Mouse (Mus musculus): ENCODE measurements around the gene Rims3. TPM values are rescaled to one million over a fixed set of nuclear protein-coding genes. Genes with fewer than 3 reads are reported as not detected.

The Rims3 gene
- polyA plus RNA-seq, 1 experiment from 2014 or later: 23.3 TPM

DNA sequence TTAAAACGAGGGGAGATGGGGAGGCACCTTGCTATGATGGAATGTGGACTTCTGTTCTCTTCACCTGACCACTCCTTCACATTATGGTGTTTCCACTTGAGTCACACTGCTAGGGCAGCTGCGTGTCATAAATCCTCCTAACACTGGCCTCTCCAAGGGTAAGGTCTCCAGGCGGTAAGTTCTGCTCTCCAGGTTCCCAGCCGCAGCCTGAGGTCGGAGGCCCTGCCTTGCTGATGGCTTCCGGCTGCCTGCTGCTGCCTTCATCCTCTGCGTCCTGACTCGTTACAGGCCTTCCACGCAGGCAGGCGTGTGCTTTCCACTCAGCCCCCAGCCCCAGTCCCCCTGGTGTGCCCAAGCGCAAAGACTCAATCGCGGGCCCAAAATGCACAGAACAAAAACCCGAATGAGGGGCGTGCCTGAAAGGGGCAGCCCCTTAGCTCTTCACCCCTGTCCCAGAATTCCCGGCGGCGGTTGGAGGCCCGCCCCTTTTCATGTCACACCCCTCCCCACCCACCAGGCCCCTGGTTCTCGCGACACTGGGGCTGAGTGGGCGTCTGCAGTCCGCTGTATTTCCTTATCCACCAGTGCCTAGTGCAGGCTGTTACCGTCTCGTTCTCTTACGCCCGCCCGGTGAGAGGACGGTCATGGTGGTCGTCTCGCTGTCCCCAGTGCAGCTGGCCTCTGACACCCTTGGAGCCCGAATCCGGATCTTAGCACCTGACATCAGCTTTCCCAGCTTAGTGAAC lies 70.1 kb downstream of the Rims3 start, which contains the start of gene Exo5:
Gene Exo5 (minus strand): TSS at position 464 of the 746 bp plus-strand sequence.
- H3K4me3 ChIP-seq (replicated peaks): peak within 1 kb of the TSS; percentile 61
- H3K27ac ChIP-seq (replicated peaks): peak within 1 kb of the TSS; percentile 88
- ATAC-seq (ENCODE audit: low FRiP score): peak; percentile 98
- no peaks in the 10 kb centered on the region for H3K27me3 ChIP-seq (replicated peaks)
- H3K9ac ChIP-seq (replicated peaks): peak within 1 kb of the TSS; percentile 67
- H3K4me2 ChIP-seq: peak within 1 kb of the TSS; percentile 76
- peaks cover 9% of the 10 kb centered on the region; the same call in 1 of the 2 replicates for H3K9me3 ChIP-seq (replicated peaks)
- peaks cover 27% of the 10 kb centered on the region for H3K36me3 ChIP-seq
- WGBS: under 1% methylated on average over 33 of the region's 33 CpGs
- peaks cover 15% of the 10 kb centered on the region for H3K4me1 ChIP-seq

DNA sequence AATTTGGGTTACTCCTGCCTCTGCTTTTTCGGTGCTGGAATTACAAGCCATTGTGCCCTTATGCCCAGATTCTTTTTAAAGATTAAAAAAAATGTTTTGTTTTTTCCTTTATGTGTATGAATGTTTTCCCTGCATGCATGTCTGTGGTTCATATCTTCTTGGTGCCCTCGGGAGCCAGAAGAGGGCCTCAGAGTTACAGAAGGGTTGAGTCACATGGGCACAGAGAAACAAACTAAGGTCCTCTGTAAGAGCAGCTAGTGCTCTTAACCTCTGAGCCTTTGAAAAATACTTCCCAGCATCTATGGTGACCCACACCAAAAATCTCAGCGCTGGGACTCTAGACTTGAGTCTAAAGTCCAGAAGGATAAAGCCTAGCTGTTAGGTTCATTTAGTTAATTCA lies 70.8 kb downstream of the Rims3 start:
- WGBS: 16% methylated on average over 3 of the region's 3 CpGs
- H3K27ac ChIP-seq (replicated peaks): peak overlapping the region; percentile 88
- peaks cover 23% of the 10 kb centered on the region for H3K36me3 ChIP-seq
- no peaks in the 10 kb centered on the region for H3K27me3 ChIP-seq (replicated peaks)
- H3K4me3 ChIP-seq (replicated peaks): peak overlapping the region; percentile 61
- peaks cover 9% of the 10 kb centered on the region; the same call in 1 of the 2 replicates for H3K9me3 ChIP-seq (replicated peaks)
- peak overlapping the region; percentile 67 for H3K9ac ChIP-seq (replicated peaks)
- H3K4me2 ChIP-seq: peak overlapping the region; percentile 76
- H3K4me1 ChIP-seq: peaks cover 15% of the 10 kb centered on the region
- ATAC-seq (ENCODE audit: low FRiP score): peak; percentile 53

DNA sequence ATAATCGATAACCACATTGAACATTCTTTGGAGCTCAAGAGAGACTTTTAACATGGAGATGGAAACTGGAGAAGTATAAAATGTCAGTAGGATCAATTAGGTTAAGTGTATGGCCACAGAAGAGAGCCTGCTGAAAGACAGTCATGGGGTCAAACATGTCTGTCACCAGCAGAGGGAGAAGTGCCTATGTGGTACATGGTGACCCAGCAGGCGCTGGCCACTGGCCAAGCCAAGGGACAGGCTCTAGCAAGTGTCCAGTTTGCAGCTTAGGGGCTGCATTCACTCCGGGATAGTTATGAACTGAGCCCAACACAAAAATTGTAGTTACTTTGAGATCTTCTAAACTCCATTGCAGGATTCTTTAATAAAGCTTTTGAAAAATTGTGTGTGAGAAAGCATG lies 74.1 kb downstream of the Rims3 start:
- H3K36me3 ChIP-seq: peaks cover 10% of the 10 kb centered on the region; the same call in 1 of the 2 replicates
- no peaks in the 10 kb centered on the region for H3K27me3 ChIP-seq (replicated peaks)
- WGBS: 85% methylated on average over 3 of the region's 3 CpGs
- ATAC-seq (ENCODE audit: low FRiP score): no peak
- peaks cover 10% of the 10 kb centered on the region for H3K4me1 ChIP-seq
- H3K4me3 ChIP-seq (replicated peaks): no peak overlapping the region
- H3K9ac ChIP-seq (replicated peaks): no peak overlapping the region
- no peak overlapping the region for H3K4me2 ChIP-seq
- H3K9me3 ChIP-seq (replicated peaks): no peaks in the 10 kb centered on the region; the same call in 1 of the 2 replicates
- H3K27ac ChIP-seq (replicated peaks): no peak overlapping the region

DNA sequence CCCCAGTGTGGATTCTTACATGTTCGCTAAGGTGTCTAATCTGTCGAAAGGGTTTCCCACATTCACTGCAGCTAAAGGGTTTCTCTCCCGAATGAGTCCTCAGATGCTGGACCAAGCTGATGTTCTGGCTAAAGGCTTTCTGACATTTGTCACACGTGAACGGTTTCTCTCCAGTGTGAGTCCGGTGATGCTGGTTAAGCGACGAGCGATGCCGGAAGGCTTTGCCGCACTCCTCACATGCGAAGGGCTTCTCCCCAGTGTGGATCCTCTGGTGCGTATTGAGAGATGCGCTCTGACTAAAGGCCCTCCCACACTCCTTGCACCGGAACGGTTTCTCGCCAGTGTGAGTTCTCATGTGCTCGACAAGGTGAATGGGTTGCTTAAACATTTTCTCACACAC lies 76.1 kb downstream of the Rims3 start:
- Histone ChIP-seq H3K4me3 (replicated peaks) (no peak overlapping the region), H3K27me3 (replicated peaks) (no peaks in the 10 kb centered on the region), H3K4me2 (no peak overlapping the region), H3K27ac (replicated peaks) (no peak overlapping the region), H3K4me1 (no peaks in the 10 kb centered on the region), H3K36me3 (peaks cover 10% of the 10 kb centered on the region; the same call in 1 of the 2 replicates), H3K9me3 (replicated peaks) (no peaks in the 10 kb centered on the region; the same call in 1 of the 2 replicates), H3K9ac (replicated peaks) (no peak overlapping the region)
- no peak for ATAC-seq (ENCODE audit: low FRiP score)
- WGBS: 94% methylated on average over 18 of the region's 18 CpGs

DNA sequence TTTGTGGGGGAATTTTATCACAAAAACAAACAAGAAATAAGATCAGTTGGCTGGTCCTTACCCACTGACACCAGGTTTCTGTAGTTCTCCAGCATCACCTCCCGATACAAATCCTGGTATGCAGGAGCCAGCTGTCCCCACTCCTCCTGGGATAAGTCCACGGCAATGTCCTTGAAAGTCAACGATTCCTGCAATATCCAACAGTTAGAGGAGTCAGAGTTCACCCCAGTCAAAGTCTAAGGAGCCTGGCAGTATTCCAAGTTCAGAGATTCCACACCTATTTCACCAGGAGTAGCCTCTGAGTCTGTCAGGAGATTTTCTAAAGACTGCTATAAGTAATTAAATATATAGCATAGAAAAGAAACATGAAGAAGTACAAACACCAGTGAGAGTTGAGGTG lies 80.4 kb downstream of the Rims3 start:
- ATAC-seq (ENCODE audit: low FRiP score): no peak
- Histone ChIP-seq H3K9me3 (replicated peaks) (no peaks in the 10 kb centered on the region; the same call in 1 of the 2 replicates), H3K27me3 (replicated peaks) (no peaks in the 10 kb centered on the region), H3K4me3 (replicated peaks) (no peak overlapping the region), H3K27ac (replicated peaks) (no peak overlapping the region), H3K4me1 (no peaks in the 10 kb centered on the region), H3K9ac (replicated peaks) (no peak overlapping the region), H3K4me2 (no peak overlapping the region), H3K36me3 (peaks cover 10% of the 10 kb centered on the region; the same call in 1 of the 2 replicates)
- 97% methylated on average over 3 of the region's 3 CpGs for WGBS

Small RNAs within 50 kb of the gene (microRNA-seq; reads per million reads assigned to microRNA genes)
- gene Gm23936: not detected

Other genes starting within 250 kb of the Rims3 start
- gene Cited4, start 188.2 kb upstream of the Rims3 start, polyA plus RNA-seq (2015; fragmentation: Nextera tagmentation; extraction: Ambion mirVana): 1.4 and 2.1 TPM in 2 replicates
- 5.8 and 6.7 TPM in 2 replicates for gene Kcnq4, start 106.2 kb upstream of the Rims3 start, polyA plus RNA-seq (2015; fragmentation: Nextera tagmentation; extraction: Ambion mirVana)
- gene Nfyc, start 23.2 kb upstream of the Rims3 start, polyA plus RNA-seq (2015; fragmentation: Nextera tagmentation; extraction: Ambion mirVana): 83.0 and 86.8 TPM in 2 replicates
- gene Exo5, start 70.2 kb downstream of the Rims3 start, polyA plus RNA-seq (2015; fragmentation: Nextera tagmentation; extraction: Ambion mirVana): 27.3 and 29.8 TPM in 2 replicates
- 6.5 and 6.8 TPM in 2 replicates for gene Zfp69, start 96.9 kb downstream of the Rims3 start, polyA plus RNA-seq (2015; fragmentation: Nextera tagmentation; extraction: Ambion mirVana)
- 41.4 and 43.4 TPM in 2 replicates for gene Smap2, start 162.4 kb downstream of the Rims3 start, polyA plus RNA-seq (2015; fragmentation: Nextera tagmentation; extraction: Ambion mirVana)
- gene Col9a2, start 184.6 kb downstream of the Rims3 start, polyA plus RNA-seq (2015; fragmentation: Nextera tagmentation; extraction: Ambion mirVana): 21.5 and 36.1 TPM in 2 replicates
- gene Zmpste24, start 243.4 kb downstream of the Rims3 start, polyA plus RNA-seq (2015; fragmentation: Nextera tagmentation; extraction: Ambion mirVana): 24.8 and 32.4 TPM in 2 replicates